Comparison of ENCODE assay signal across 10 mouse cellular contexts in the genomic region with DNA sequence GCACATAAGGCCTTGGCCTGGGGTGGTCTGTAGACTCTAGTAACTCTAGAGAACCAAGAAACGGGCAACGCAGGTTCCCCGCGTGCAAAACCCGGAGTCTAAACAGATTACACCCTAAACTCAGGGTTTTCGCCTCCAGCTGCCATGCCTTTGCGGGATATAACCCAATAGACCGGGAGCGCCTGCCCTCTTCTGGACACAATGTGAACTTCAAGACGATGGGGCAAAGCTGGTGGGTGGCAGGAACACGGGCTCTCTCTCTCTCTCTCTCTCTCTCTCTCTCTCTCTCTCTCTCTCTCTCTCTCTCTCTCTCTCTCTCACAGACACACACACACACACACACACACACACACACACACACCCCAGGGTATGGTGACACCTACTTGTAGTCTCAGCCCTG. TPM values are rescaled to one million over a fixed set of nuclear protein-coding genes. Genes with fewer than 3 reads are reported as not detected.
DNase-seq lines count a peak whose midpoint lies in the region; ATAC-seq and TF ChIP-seq lines count a peak whose summit lies in the region.
"Had no signal": no experiment of that assay in that cellular context is flagged by ENCODE, and none has a peak within 500 bp of the region (broad histone marks: within the 10 kb centered on the region; RNA-seq: fewer than 3 reads in every experiment).

No protein-coding gene starts in this region.

- ATAC-seq in G1E (ENCODE audit: extremely low read depth, insufficient number of reproducible peaks, low FRiP score, poor library complexity, severe bottlenecking), result no peak
- peak; percentile 59; the same call in 1 of the 2 replicates for ATAC-seq in frontal cortex, adult (ENCODE audit: low TSS enrichment)
- ATAC-seq in megakaryocyte progenitor cell, adult 5-6 weeks (replicated peaks; ENCODE audit: poor library complexity), result peak; percentile 74

- no peaks in the 10 kb centered on the region for H3K9me3 ChIP-seq in G1E (replicated peaks)
- H3K9me3 ChIP-seq: embryonic facial prominence, embryonic 15.5 days; midbrain, embryonic 12.5 days had no signal

- H3K36me3 ChIP-seq in G1E (replicated peaks), result no peaks in the 10 kb centered on the region
- H3K36me3 ChIP-seq in splenic B cell, adult 2 months (ENCODE audit: control insufficient read depth, insufficient read depth, low read length, poor library complexity, severe bottlenecking), result no peaks in the 10 kb centered on the region
- H3K36me3 ChIP-seq: embryonic facial prominence, embryonic 15.5 days; midbrain, embryonic 12.5 days had no signal

- H3K27me3 ChIP-seq in G1E (ENCODE audit: insufficient read depth, low read length), result peaks cover 72% of the 10 kb centered on the region
- no peaks in the 10 kb centered on the region for H3K27me3 ChIP-seq in splenic B cell, adult 2 months (ENCODE audit: control insufficient read depth, insufficient read depth, low read length, poor library complexity, severe bottlenecking)

- DNase-seq in kidney, adult 18-20 months, result peak; percentile 77
- no peak for DNase-seq in kidney, adult 11 months
- peak; percentile 78 for DNase-seq in G1E (ENCODE audit: low spot score)
- DNase-seq in cerebellum, adult 8-10 months, result peak; percentile 51
- peak; percentile 46 to 50 for DNase-seq in layer of hippocampus, postnatal 14 days (ENCODE audit: low spot score in 2 of 2)
- DNase-seq in splenic B cell, adult 2 months (ENCODE audit: low read depth, low spot score), result peak; percentile 88

- no peak overlapping the region for H3K4me3 ChIP-seq in G1E (ENCODE audit: low read depth, low read length)
- H3K4me3 ChIP-seq: embryonic facial prominence, embryonic 15.5 days; midbrain, embryonic 12.5 days had no signal

- TF ChIP-seq CTCF in G1E (IDR thresholded peaks at IDR 0.05; ENCODE audit: low read depth, low read length), result peak; percentile 70

- peaks cover 26% of the 10 kb centered on the region for H3K4me1 ChIP-seq in G1E (ENCODE audit: insufficient read depth, low read depth, low read length)

RNA-seq across cellular contexts. Expression of gene Onecut3, which starts 11.6 kb away (rescaled TPM):
- total RNA-seq in G1E (2014; fragmentation: Nextera tagmentation), result not detected in 2 replicates
- total RNA-seq in G1E (2017), result 0.06 and 0.11 TPM in 2 replicates
- not detected in 2 replicates for polyA plus RNA-seq in G1E (2012)
- total RNA-seq in layer of hippocampus, postnatal 14 days (2021), result not detected
- not detected in 2 replicates for total RNA-seq in megakaryocyte progenitor cell, adult 5-6 weeks (2015)
- not detected in 2 replicates for total RNA-seq in megakaryocyte progenitor cell, adult 5-6 weeks (2017)
- polyA plus RNA-seq: embryonic facial prominence, embryonic 15.5 days had no signal

RNA-seq across cellular contexts. Expression of gene Atp8b3, which starts 32.7 kb away (rescaled TPM):
- not detected in 2 replicates for total RNA-seq in G1E (2014; fragmentation: Nextera tagmentation)
- total RNA-seq in G1E (2017), result 0.05 and 0.06 TPM in 2 replicates
- 0.02 TPM in 1 of 2 replicates, not detected in the other for polyA plus RNA-seq in G1E (2012)
- total RNA-seq in layer of hippocampus, postnatal 14 days (2021), result under 1 TPM; 0.21 TPM
- not detected in 2 replicates for total RNA-seq in megakaryocyte progenitor cell, adult 5-6 weeks (2015)
- not detected in 2 replicates for total RNA-seq in megakaryocyte progenitor cell, adult 5-6 weeks (2017)

RNA-seq across cellular contexts. Expression of gene Rexo1, which starts 55.1 kb away (rescaled TPM):
- 62.1 and 68.3 TPM in 2 replicates for total RNA-seq in G1E (2014; fragmentation: Nextera tagmentation)
- total RNA-seq in G1E (2017), result 10.9 and 14.3 TPM in 2 replicates
- polyA plus RNA-seq in G1E (2012), result 148 and 173 TPM in 2 replicates
- 10 to 100 TPM; 47.0 to 50.5 TPM for total RNA-seq in layer of hippocampus, postnatal 14 days (2021)
- total RNA-seq in megakaryocyte progenitor cell, adult 5-6 weeks (2015), result 34.1 and 35.2 TPM in 2 replicates
- 17.1 and 19.2 TPM in 2 replicates for total RNA-seq in megakaryocyte progenitor cell, adult 5-6 weeks (2017)
